Mouse (Mus musculus): ENCODE data around the gene Clk3.

The Clk3 gene

DNA sequence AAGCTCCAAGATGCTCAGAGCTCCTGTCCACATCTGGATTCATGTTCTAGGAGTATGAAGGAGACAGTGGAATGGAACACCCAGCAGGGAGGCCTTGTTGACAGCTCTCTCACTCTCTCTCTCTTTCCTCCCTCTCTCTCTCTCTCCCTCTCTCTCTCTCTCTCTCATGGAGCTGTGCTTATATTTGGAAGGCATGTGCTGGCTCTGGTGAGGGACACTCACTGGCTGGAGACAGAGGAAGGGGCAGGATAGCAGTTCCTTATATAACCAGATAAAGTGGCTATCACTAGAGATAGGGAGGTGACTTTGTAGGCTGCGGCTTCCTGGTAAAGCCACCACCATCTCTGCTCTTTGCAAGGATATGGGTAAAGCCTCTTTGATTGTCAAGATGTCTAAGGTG lies 4.6 kb upstream of the Clk3 start:
- DNase-seq (ENCODE audit: low read depth, low spot score), result no peak

DNA sequence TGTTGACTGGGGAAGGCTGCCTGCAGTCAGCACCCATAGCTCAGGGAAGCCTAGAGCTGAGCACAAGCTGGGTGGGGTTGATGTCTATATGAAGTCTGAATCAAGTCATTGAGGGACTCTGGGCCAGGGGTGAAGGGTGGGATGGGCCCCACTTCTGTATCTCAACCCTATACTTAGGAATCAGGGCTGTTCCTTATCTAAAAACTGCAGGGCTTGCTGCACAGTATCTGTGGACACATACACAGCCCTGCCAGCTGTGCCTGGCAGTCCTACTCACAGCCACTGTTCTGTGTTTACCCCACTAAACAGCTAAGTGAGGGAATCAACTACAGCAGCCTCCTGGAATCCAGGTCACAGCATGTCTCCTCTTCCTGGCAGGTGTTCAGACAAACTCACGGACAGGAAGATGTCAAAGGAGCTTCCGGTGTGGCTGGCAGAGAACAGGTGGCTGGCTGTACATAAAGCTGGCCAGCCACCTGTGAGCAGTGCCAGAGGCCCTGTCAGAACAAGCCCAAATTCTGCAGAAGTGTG lies 3.9 kb upstream of the Clk3 start:
- DNase-seq (ENCODE audit: low read depth, low spot score), result peak; percentile 82

- DNase-seq (ENCODE audit: low read depth, low spot score), result no peak
Measured at GRCm38 (mm10) chr9:57767231-57767630, 1.6 kb upstream of the Clk3 start.

- no peak for DNase-seq (ENCODE audit: low read depth, low spot score)
Measured at GRCm38 (mm10) chr9:57766431-57766830, 771 bp upstream of the Clk3 start.

DNA sequence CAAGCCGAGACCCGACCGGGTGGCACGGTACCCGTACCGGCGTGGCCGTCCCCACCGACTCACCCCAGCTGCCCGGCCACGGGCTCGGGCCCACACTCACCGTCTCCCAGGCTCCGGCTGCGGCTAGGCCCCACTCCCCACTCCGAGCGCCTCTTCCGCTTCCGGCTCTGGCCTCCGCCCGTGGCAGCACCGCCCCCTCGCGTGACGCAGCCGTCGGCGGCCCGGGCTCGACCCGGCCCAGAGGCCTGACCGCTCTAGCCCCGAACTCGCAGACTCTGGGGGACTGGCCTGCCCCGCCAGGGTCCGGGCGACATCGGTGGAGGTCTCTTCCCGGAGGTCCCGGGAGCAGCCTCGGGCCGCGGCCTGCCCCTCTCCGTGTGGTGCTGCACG lies 691 bp downstream of the Clk3 start:
- DNase-seq (ENCODE audit: low read depth, low spot score), result peak; percentile 95

DNA sequence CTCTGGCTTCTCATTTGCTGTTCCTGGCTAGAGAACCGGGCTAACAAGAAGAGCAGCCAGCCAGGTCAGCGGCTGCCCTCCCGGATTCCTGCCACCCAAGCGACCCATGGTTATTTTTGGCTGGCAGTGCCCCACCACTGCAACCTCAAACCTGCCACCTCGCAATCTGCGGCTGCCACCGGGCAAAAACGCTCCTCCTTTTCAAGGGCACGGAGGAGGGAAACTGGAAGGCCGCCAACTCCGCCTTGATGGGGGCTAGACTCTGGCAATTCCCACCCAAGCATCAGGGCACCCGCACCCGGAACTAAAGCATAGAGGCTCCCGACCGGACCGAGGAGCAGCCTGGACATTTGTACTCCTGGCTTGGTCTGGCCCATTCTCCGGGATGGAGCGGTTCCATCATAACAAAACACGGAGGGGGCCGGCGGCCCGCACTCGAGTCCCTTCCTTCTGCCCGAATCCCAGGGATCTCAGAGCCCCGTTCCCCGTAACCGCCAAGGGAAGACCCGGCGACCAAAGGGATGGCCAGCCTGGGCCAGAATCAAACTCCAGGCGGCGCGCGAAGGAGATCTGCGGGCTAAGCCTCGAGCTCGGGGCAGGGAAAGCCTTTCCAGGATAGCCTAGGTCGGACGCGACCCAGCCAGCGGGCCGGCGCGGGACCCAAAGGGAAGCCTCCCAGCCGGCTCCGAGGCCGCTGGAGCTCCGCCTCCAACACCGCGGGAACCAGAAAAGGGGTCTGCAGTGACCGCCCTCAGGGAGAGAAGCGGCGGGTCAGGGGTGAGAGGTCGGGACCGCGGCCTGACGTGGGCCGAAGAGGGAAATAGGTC lies 1.3 kb downstream of the Clk3 start:
- peak; percentile 44 for DNase-seq (ENCODE audit: low read depth, low spot score)

- DNase-seq (ENCODE audit: low read depth, low spot score), result peak; percentile 86
Measured at GRCm38 (mm10) chr9:57762563-57762991, 3.1 kb downstream of the Clk3 start.

DNA sequence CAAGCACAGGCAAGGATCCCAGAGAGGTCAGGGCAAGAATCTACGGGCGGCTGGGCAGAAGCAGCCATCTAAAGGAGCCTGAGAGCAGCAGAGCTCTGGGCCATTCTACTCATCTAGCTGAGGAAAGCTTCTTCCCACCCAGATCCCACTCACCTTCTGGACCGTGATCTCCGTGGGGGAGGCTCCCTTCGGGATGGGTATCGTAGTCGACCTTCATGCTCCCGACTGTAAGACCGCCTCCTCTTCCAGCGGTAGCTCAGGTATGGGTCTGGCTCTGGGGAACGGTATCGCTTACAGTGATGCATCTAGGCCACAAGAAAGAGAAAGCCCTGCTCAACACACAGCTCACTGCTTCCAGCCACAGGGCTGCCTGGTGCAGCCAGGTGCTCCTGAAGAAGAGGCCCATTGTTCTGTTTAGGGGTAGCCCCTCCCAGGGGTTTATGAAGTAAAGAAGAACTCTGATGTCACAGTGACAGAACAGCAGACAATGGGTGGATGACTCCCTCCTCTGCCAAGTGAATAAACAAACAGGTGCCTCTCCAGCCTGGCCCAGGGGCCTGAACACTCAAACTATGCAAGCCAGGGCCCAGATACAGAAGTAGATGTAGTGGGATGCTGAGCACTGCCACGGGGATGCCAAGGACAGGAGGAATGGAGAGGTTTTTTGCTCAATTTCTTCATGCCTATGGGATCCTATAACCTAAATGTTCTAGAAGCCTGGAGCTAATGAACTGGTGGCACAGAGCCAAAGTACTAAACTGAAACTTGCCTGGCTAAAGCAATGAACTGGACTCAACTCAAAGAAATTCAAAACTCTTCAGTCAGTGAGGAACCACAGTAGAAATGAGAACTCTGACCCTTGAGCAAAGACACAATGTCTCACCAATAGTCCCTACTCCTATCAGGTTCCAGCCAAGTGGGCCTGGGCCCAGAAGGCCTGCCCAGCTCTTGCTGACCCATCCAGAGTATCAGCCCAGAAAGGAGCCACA lies 3.8 kb downstream of the Clk3 start:
- DNase-seq (ENCODE audit: low read depth, low spot score), result no peak

- DNase-seq (ENCODE audit: low read depth, low spot score), result no peak
Measured at GRCm38 (mm10) chr9:57760416-57761146, 5.1 kb downstream of the Clk3 start.

DNA sequence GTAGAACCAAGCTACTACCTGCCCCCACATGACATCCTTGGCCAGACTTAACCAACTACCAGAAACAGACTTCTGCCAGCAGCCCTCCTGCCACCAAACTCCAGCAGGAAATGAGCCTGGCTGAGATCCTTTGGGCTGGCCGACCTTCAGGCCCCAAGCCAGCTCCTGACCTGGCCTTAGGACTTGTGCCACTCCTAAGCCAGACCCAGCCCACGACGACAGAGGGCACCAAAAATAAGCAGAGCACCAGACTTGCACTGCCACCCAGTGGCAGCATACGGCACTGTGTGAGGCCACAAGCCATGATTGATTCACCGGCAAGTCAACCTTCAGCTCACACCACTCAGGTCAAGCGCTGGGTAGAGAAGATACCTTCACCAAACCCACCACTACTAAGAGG lies 6.4 kb downstream of the Clk3 start:
- peak; percentile 66 for DNase-seq (ENCODE audit: low read depth, low spot score)

DNA sequence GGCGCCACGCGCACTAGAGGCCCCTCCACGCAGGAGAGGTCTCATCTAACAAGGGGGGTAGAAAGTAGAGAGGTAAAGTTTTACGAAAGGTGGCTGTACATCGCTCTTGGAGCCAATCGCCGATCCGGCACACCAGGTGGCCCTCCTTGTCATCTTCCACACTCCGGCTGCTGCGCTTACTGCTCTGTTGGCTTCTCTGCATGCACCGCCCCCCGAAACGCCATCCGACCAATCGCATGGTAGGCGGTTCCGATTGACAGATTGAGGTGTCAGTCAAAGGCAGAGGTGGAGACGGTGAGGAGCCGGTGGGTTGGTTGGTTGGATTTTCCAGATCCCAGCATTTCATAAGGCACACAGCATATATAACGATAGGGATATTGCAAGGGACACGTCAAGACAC lies 7.1 kb downstream of the Clk3 start:
- no peak for DNase-seq (ENCODE audit: low read depth, low spot score)

DNA sequence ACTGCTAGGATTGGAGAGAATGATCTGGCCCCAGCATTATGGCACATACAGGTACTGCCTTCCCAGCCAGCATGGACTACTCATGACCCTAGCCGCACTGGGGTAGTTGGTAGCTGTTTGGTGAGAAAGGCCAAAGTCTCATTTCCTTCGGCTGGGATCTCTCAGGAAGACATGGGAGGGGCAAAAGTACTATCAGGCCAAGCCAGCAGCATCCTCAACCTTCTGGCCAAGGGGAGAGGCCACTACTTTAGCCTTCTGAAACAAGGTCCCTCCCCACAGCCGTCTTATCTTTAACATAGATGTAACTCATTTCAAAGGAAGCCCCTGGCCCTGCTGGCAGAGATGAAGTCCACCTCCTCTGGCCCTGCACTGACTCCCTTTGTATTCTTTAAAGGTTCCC lies 8.1 kb downstream of the Clk3 start:
- no peak for DNase-seq (ENCODE audit: low read depth, low spot score)

- no peak for DNase-seq (ENCODE audit: low read depth, low spot score)
Measured at GRCm38 (mm10) chr9:57750901-57751300, 14.8 kb downstream of the Clk3 start.

DNA sequence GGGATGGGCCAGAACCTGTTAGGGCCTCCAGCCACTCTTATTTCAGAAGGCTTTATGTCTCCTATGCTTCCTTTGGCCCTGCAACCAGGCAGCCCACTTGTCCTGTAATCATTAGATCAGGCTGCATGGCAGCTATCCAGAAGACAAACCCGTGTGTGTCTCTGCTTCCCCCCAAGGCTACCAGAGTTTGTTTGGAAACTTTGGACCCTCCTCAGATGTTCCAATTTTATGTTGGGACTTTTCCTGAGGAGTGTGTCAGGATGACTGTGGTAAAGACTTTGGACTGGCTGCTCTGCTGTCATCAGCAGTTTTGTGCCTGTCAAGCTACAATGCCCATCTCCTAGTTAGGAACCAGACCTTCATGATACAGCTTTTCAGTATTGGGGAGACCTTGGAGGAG lies 16.8 kb downstream of the Clk3 start:
- no peak for DNase-seq (ENCODE audit: low read depth, low spot score)

DNA sequence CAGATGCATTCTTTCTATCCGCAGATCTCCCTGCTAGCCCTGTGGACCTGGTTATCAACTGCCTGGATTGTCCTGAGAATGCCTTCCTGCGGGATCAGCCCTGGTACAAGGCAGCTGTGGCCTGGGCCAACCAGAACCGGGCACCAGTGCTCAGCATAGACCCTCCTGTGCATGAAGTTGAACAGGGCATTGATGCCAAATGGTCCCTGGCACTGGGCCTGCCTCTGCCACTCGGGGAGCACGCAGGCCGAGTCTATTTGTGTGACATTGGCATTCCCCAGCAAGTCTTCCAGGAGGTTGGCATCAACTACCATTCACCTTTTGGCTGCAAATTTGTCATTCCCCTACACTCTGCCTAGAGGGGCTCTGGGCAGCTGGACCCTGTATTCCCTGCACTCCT lies 17.5 kb downstream of the Clk3 start:
- no peak for DNase-seq (ENCODE audit: low read depth, low spot score)

DNA sequence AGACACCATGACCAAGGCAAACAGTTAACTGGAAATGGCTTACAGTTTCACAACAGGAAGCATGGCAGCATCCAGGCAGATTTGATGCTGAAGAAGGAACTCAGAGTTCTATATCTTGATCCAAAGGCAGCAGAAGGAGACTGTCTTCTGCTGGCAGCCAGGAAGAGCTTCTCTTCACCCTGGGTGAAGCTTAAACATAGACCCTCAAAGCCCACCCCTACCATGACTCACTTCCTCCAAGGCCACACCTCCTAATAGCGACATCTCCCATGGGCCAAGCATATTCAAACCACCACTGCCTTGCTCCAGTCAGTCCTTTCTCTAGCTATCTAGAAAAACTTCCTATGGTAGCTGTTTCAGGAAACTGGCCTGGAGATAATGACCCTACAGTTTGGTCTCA lies 18.6 kb downstream of the Clk3 start:
- no peak for DNase-seq (ENCODE audit: low read depth, low spot score)

DNA sequence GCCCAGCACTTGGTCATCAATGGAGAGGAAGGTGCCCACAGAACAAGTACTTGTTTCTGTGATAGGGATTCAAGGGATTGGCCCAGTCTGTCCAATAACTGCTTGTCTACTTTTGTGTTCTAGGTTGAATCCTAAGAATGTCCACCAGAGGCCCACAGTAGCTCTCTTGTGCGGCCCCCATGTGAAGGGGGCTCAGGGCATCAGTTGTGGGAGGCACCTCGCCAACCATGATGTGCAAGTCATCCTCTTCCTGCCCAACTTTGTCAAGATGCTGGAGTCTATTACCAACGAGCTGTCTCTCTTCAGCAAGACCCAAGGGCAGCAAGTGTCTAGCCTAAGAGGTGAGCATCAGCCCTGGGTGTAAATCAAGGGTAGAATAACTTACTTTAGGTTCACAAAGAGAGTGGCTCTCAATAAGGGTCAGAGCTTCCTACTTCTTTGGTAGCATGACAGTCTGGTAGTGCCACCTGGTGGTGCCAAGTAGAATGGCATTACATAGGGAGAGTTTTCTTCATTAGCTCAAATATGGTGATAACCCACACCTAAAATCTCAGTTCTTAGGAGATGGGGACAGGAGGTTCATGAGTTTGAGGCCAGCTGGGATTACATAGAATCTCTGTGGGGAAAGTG lies 21.1 kb downstream of the Clk3 start:
- DNase-seq (ENCODE audit: low read depth, low spot score), result peak; percentile 68

GRCm38 (mm10) chr9:57739863-57740262 lies 25.8 kb downstream of the Clk3 start:
- DNase-seq (ENCODE audit: low read depth, low spot score), result no peak

- no peak for DNase-seq (ENCODE audit: low read depth, low spot score)
Measured at GRCm38 (mm10) chr9:57733606-57734005, 32.1 kb downstream of the Clk3 start.

DNA sequence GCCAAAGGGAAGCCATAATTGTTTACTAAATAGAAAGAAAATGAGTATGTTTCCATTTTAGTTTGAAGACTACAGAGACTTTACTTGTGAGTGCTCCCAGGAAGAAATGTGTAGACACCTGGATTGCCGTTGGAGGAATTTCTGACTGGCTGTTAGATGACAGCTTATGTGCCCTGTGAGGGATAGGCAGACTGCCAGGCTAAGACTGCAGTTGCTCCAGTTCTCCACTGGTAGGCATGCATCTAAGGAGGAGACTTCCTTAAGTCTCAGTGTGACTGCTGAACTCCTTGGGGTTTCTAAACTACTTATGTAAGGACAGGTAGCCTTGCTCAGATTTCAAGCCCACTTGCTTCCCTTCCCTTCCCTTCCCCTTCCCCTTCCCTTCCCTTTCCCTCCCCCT lies 37.3 kb downstream of the Clk3 start:
- peak; percentile 20 for DNase-seq (ENCODE audit: low read depth, low spot score)

DNA sequence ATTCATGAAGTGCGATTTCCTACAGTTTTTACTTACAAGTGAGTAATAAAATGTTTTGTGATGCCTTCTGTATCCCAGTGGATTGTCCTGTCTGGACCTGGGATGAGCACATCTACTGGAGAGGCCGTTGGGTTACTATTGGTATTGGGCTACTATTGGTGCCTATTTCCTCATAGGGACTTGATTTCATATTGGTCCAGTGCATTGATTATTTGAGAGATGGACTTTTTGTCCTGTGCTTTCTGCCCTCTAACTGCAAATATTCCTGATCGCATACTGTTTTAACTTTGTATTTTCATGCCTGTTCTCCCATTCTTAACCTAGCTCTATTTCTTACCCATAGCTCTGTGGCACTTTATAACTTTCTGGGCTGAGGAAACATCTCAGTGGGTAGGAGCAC lies 41.0 kb downstream of the Clk3 start:
- no peak for DNase-seq (ENCODE audit: low read depth, low spot score)

Data from A20 (cell line).